Mouse (Mus musculus): Measurements from ENCODE around the gene Fhit. TPM values are rescaled to one million over a fixed set of nuclear protein-coding genes. Genes with fewer than 3 reads are reported as not detected.
A peak's percentile ranks its signal among the peaks of the same experiment; 100 is the strongest.

The Fhit gene
- polyA plus RNA-seq, 1 experiment from 2014 or later = 6.9 TPM

- Histone ChIP-seq H3K27ac (ENCODE audit: low read depth, low read length) (no peak overlapping the region), H3K9me3 (ENCODE audit: control insufficient read depth, low read length) (no peaks in the 10 kb centered on the region), H3K9ac (replicated peaks; ENCODE audit: low read depth, low read length) (no peak overlapping the region), H3K4me1 (ENCODE audit: control insufficient read depth, insufficient read depth, low read length) (no peaks in the 10 kb centered on the region), H3K27me3 (ENCODE audit: control insufficient read depth, insufficient read depth, low read length) (no peaks in the 10 kb centered on the region), H3K4me2 (ENCODE audit: low read depth, low read length) (no peak overlapping the region), H3K4me3 (ENCODE audit: low read depth, low read length) (no peak overlapping the region), H3K36me3 (ENCODE audit: control insufficient read depth, insufficient read depth, low read length) (no peaks in the 10 kb centered on the region)
- WGBS = 16% methylated on average over 3 of the region's 3 CpGs
- no peak for ATAC-seq (ENCODE audit: low read depth)
Observed at GRCm38 (mm10) chr14:9620902-9621540, 1540.8 kb downstream of the Fhit start.

GRCm38 (mm10) chr14:9619840-9620239, 1542.0 kb downstream of the Fhit start:
- no peak overlapping the region for H3K9ac ChIP-seq (replicated peaks; ENCODE audit: low read depth, low read length)
- H3K4me1 ChIP-seq (ENCODE audit: control insufficient read depth, insufficient read depth, low read length) = no peaks in the 10 kb centered on the region
- 24% methylated on average over 1 of the region's 1 CpGs for WGBS
- H3K4me2 ChIP-seq (ENCODE audit: low read depth, low read length) = no peak overlapping the region
- ATAC-seq (ENCODE audit: low read depth) = 0 out of 2 replicates have a peak, but pooled peaks have one; percentile 21
- no peaks in the 10 kb centered on the region for H3K9me3 ChIP-seq (ENCODE audit: control insufficient read depth, low read length)
- no peaks in the 10 kb centered on the region for H3K27me3 ChIP-seq (ENCODE audit: control insufficient read depth, insufficient read depth, low read length)
- no peak overlapping the region for H3K27ac ChIP-seq (ENCODE audit: low read depth, low read length)
- no peaks in the 10 kb centered on the region for H3K36me3 ChIP-seq (ENCODE audit: control insufficient read depth, insufficient read depth, low read length)
- no peak overlapping the region for H3K4me3 ChIP-seq (ENCODE audit: low read depth, low read length)

GRCm38 (mm10) chr14:9613126-9613525, 1548.7 kb downstream of the Fhit start:
- no peaks in the 10 kb centered on the region for H3K27me3 ChIP-seq (ENCODE audit: control insufficient read depth, insufficient read depth, low read length)
- no peaks in the 10 kb centered on the region for H3K4me1 ChIP-seq (ENCODE audit: control insufficient read depth, insufficient read depth, low read length)
- no peak overlapping the region for H3K9ac ChIP-seq (replicated peaks; ENCODE audit: low read depth, low read length)
- WGBS = 90% methylated on average over 3 of the region's 3 CpGs
- H3K9me3 ChIP-seq (ENCODE audit: control insufficient read depth, low read length) = no peaks in the 10 kb centered on the region
- H3K27ac ChIP-seq (ENCODE audit: low read depth, low read length) = no peak overlapping the region
- no peaks in the 10 kb centered on the region for H3K36me3 ChIP-seq (ENCODE audit: control insufficient read depth, insufficient read depth, low read length)
- H3K4me3 ChIP-seq (ENCODE audit: low read depth, low read length) = no peak overlapping the region
- H3K4me2 ChIP-seq (ENCODE audit: low read depth, low read length) = no peak overlapping the region
- ATAC-seq (ENCODE audit: low read depth) = no peak

- Histone ChIP-seq H3K9ac (replicated peaks; ENCODE audit: low read depth, low read length) (no peak overlapping the region), H3K4me3 (ENCODE audit: low read depth, low read length) (no peak overlapping the region), H3K4me2 (ENCODE audit: low read depth, low read length) (no peak overlapping the region), H3K27me3 (ENCODE audit: control insufficient read depth, insufficient read depth, low read length) (no peaks in the 10 kb centered on the region), H3K4me1 (ENCODE audit: control insufficient read depth, insufficient read depth, low read length) (no peaks in the 10 kb centered on the region), H3K27ac (ENCODE audit: low read depth, low read length) (no peak overlapping the region), H3K9me3 (ENCODE audit: control insufficient read depth, low read length) (no peaks in the 10 kb centered on the region), H3K36me3 (ENCODE audit: control insufficient read depth, insufficient read depth, low read length) (no peaks in the 10 kb centered on the region)
- 72% methylated on average over 7 of the region's 7 CpGs for WGBS
- ATAC-seq (ENCODE audit: low read depth) = no peak
Observed at GRCm38 (mm10) chr14:9609120-9609519, 1552.7 kb downstream of the Fhit start.

- H3K4me2 ChIP-seq (ENCODE audit: low read depth, low read length) = no peak overlapping the region
- no peaks in the 10 kb centered on the region for H3K9me3 ChIP-seq (ENCODE audit: control insufficient read depth, low read length)
- no peak overlapping the region for H3K27ac ChIP-seq (ENCODE audit: low read depth, low read length)
- WGBS = 46% methylated on average over 12 of the region's 12 CpGs
- H3K36me3 ChIP-seq (ENCODE audit: control insufficient read depth, insufficient read depth, low read length) = no peaks in the 10 kb centered on the region
- ATAC-seq (ENCODE audit: low read depth) = peak; percentile 91
- no peaks in the 10 kb centered on the region for H3K27me3 ChIP-seq (ENCODE audit: control insufficient read depth, insufficient read depth, low read length)
- no peaks in the 10 kb centered on the region for H3K4me1 ChIP-seq (ENCODE audit: control insufficient read depth, insufficient read depth, low read length)
- no peak overlapping the region for H3K4me3 ChIP-seq (ENCODE audit: low read depth, low read length)
- H3K9ac ChIP-seq (replicated peaks; ENCODE audit: low read depth, low read length) = no peak overlapping the region
Observed at GRCm38 (mm10) chr14:9606584-9607377, 1555.1 kb downstream of the Fhit start.

- ATAC-seq (ENCODE audit: low read depth) = no peak
Observed at GRCm38 (mm10) chr14:9600271-9600670, 1561.6 kb downstream of the Fhit start.

GRCm38 (mm10) chr14:9597460-9597977, 1564.3 kb downstream of the Fhit start:
- peak; percentile 75 for ATAC-seq (ENCODE audit: low read depth)
- Histone ChIP-seq H3K27ac (ENCODE audit: low read depth, low read length) (no peak overlapping the region), H3K27me3 (ENCODE audit: control insufficient read depth, insufficient read depth, low read length) (no peaks in the 10 kb centered on the region), H3K9me3 (ENCODE audit: control insufficient read depth, low read length) (no peaks in the 10 kb centered on the region), H3K9ac (replicated peaks; ENCODE audit: low read depth, low read length) (no peak overlapping the region), H3K4me3 (ENCODE audit: low read depth, low read length) (no peak overlapping the region), H3K36me3 (ENCODE audit: control insufficient read depth, insufficient read depth, low read length) (no peaks in the 10 kb centered on the region), H3K4me2 (ENCODE audit: low read depth, low read length) (no peak overlapping the region), H3K4me1 (ENCODE audit: control insufficient read depth, insufficient read depth, low read length) (no peaks in the 10 kb centered on the region)
- 15% methylated on average over 5 of the region's 5 CpGs for WGBS

More at GRCm38 (mm10) chr14:9600271-9600670, 1561.6 kb downstream of the Fhit start:
- Histone ChIP-seq H3K27me3 (ENCODE audit: control insufficient read depth, insufficient read depth, low read length) (no peaks in the 10 kb centered on the region), H3K9ac (replicated peaks; ENCODE audit: low read depth, low read length) (no peak overlapping the region), H3K4me2 (ENCODE audit: low read depth, low read length) (no peak overlapping the region), H3K4me3 (ENCODE audit: low read depth, low read length) (no peak overlapping the region), H3K36me3 (ENCODE audit: control insufficient read depth, insufficient read depth, low read length) (no peaks in the 10 kb centered on the region), H3K9me3 (ENCODE audit: control insufficient read depth, low read length) (no peaks in the 10 kb centered on the region), H3K4me1 (ENCODE audit: control insufficient read depth, insufficient read depth, low read length) (no peaks in the 10 kb centered on the region), H3K27ac (ENCODE audit: low read depth, low read length) (no peak overlapping the region)

- Histone ChIP-seq H3K4me1 (ENCODE audit: control insufficient read depth, insufficient read depth, low read length) (no peaks in the 10 kb centered on the region), H3K9me3 (ENCODE audit: control insufficient read depth, low read length) (no peaks in the 10 kb centered on the region)
Observed at GRCm38 (mm10) chr14:9589121-9589520, 1572.7 kb downstream of the Fhit start.

GRCm38 (mm10) chr14:9587900-9588299, 1573.9 kb downstream of the Fhit start:
- Histone ChIP-seq H3K27ac (ENCODE audit: low read depth, low read length) (no peak overlapping the region), H3K9ac (replicated peaks; ENCODE audit: low read depth, low read length) (no peak overlapping the region), H3K4me1 (ENCODE audit: control insufficient read depth, insufficient read depth, low read length) (no peaks in the 10 kb centered on the region), H3K27me3 (ENCODE audit: control insufficient read depth, insufficient read depth, low read length) (no peaks in the 10 kb centered on the region), H3K36me3 (ENCODE audit: control insufficient read depth, insufficient read depth, low read length) (no peaks in the 10 kb centered on the region), H3K4me2 (ENCODE audit: low read depth, low read length) (no peak overlapping the region), H3K4me3 (ENCODE audit: low read depth, low read length) (no peak overlapping the region), H3K9me3 (ENCODE audit: control insufficient read depth, low read length) (no peaks in the 10 kb centered on the region)
- WGBS = 87% methylated on average over 4 of the region's 4 CpGs
- no peak for ATAC-seq (ENCODE audit: low read depth)

More at GRCm38 (mm10) chr14:9589121-9589520, 1572.7 kb downstream of the Fhit start:
- H3K36me3 ChIP-seq (ENCODE audit: control insufficient read depth, insufficient read depth, low read length) = no peaks in the 10 kb centered on the region
- no peak overlapping the region for H3K9ac ChIP-seq (replicated peaks; ENCODE audit: low read depth, low read length)
- ATAC-seq (ENCODE audit: low read depth) = no peak
- H3K27ac ChIP-seq (ENCODE audit: low read depth, low read length) = no peak overlapping the region
- H3K27me3 ChIP-seq (ENCODE audit: control insufficient read depth, insufficient read depth, low read length) = no peaks in the 10 kb centered on the region
- H3K4me3 ChIP-seq (ENCODE audit: low read depth, low read length) = no peak overlapping the region
- H3K4me2 ChIP-seq (ENCODE audit: low read depth, low read length) = no peak overlapping the region
- WGBS = 90% methylated on average over 1 of the region's 1 CpGs
